Mouse (Mus musculus) heart, adult 2 months (tissue): ENCODE data around the gene Snd1. TPM values are rescaled to one million over a fixed set of nuclear protein-coding genes. Genes with fewer than 3 reads are reported as not detected.

Experiments
- DNase-seq, 2 experiments: peaks; one replicate each; pipeline ENCODE4 v3.0.0; 2021
- H3K27ac ChIP-seq: fragments of 200-600 bp; 2 replicates; pipeline ENCODE4 v1.8.1; 2022
- H3K27me3 ChIP-seq: fragments of 200-500 bp; 2 replicates; pipeline ENCODE4 v1.6.1; 2012; ENCODE audit warnings: mild to moderate bottlenecking, low read length, inconsistent platforms, mixed read lengths; ENCODE audit not compliant: control insufficient read depth, insufficient read depth
- H3K36me3 ChIP-seq: fragments of 200-500 bp; 2 replicates; pipeline ENCODE4 v1.6.1; 2012; ENCODE audit warnings: low read length, inconsistent platforms; ENCODE audit not compliant: control insufficient read depth, insufficient read depth
- H3K4me1 ChIP-seq: fragments of 200-500 bp; 2 replicates; pipeline ENCODE4 v1.6.1; 2011; ENCODE audit warnings: low read length; ENCODE audit not compliant: control insufficient read depth, insufficient read depth
- H3K4me3 ChIP-seq: fragments of 200-600 bp; 2 replicates; pipeline ENCODE4 v1.8.1; 2022
- H3K79me2 ChIP-seq: fragments of 200-500 bp; replicated peaks from 2 replicates; pipeline ENCODE4 v1.6.1; 2012; ENCODE audit warnings: mild to moderate bottlenecking, inconsistent platforms, low read length, moderate library complexity, mixed read lengths; ENCODE audit not compliant: control insufficient read depth, insufficient read depth
- H3K9ac ChIP-seq: fragments of 200-500 bp; 2 replicates; pipeline ENCODE4 v1.6.1; 2012; ENCODE audit warnings: low read depth, mild to moderate bottlenecking, control low read depth, inconsistent platforms, low read length, mixed read lengths
- CTCF ChIP-seq: fragments of 200-600 bp; IDR thresholded peaks from 2 replicates; pipeline ENCODE4 v1.8.1; 2022; ENCODE audit warnings: antibody characterized with exemption, mild to moderate bottlenecking, moderate library complexity
- EP300 ChIP-seq: fragments of 200-500 bp; IDR thresholded peaks from 2 replicates; pipeline ENCODE4 v1.6.1; 2011; ENCODE audit warnings: low read depth, low read length, control low read depth; ENCODE audit not compliant: insufficient read depth
- POLR2A ChIP-seq: fragments of 200-500 bp; IDR thresholded peaks from 2 replicates; pipeline ENCODE4 v1.6.1; 2011; ENCODE audit warnings: mild to moderate bottlenecking, low read depth, low read length, control low read depth; ENCODE audit not compliant: insufficient read depth
- WGBS: fragments of 180-500 bp; shearing (Covaris S2); methylation state at CpG from one replicate; pipeline ENCODE4 v1.1.7; 2018; 5-methylcytosine and 5-hydroxymethylcytosine counted together
- intact Hi-C: fragments of 180-260 bp; cut with DNase I; formaldehyde crosslinking; loops from one replicate; pipeline ENCODE4 v1.15.1; 2025
- polyA plus RNA-seq: library from polyadenylated mRNA; depleted of rRNA; stranded (reverse); fragments of >200 nt; gene quantifications from 2 replicates; pipeline ENCODE4 v1.2.3, GENCODE M21; 2012
- total RNA-seq, 2 experiments: library from RNA; stranded (reverse); gene quantifications; 2 replicates each; pipeline ENCODE4 v1.2.3; 2021

Gene Snd1
- total and polyA plus RNA-seq, 3 experiments: 39.9 to 74.1 (median 62.4) TPM

- intact Hi-C loops: no loop called here
- H3K79me2 ChIP-seq: no peaks in the 10 kb centered on the region
- WGBS: 68% methylated on average over 3 of the region's 3 CpGs
- no peak overlapping the region for H3K27ac ChIP-seq
- no peaks in the 10 kb centered on the region for H3K27me3 ChIP-seq
- TF ChIP-seq POLR2A (no peak), CTCF (peak; percentile 15; the same call in 1 of the 2 replicates)
- H3K36me3 ChIP-seq: peaks cover 6% of the 10 kb centered on the region
- H3K9ac ChIP-seq: no peak overlapping the region
- peaks cover 9% of the 10 kb centered on the region for H3K4me1 ChIP-seq
- no peak overlapping the region for H3K4me3 ChIP-seq
- DNase-seq: no peak
Measured at GRCm38 (mm10) chr6:28633656-28634055, 158.7 kb downstream of the Snd1 start.

- Histone ChIP-seq H3K9ac (no peak overlapping the region), H3K27me3 (no peaks in the 10 kb centered on the region), H3K79me2 (no peaks in the 10 kb centered on the region), H3K36me3 (peaks cover 6% of the 10 kb centered on the region), H3K4me1 (peaks cover 9% of the 10 kb centered on the region), H3K4me3 (no peak overlapping the region), H3K27ac (no peak overlapping the region)
- WGBS: 54% methylated on average over 1 of the region's 1 CpGs
- no peak for DNase-seq
- no peak for TF ChIP-seq EP300
- TF ChIP-seq CTCF: no peak
- intact Hi-C loops: no loop called here
Measured at GRCm38 (mm10) chr6:28635092-28635491, 160.2 kb downstream of the Snd1 start.

- H3K4me1 ChIP-seq: peaks cover 9% of the 10 kb centered on the region
- H3K27me3 ChIP-seq: no peaks in the 10 kb centered on the region
- no peak for DNase-seq
- intact Hi-C loops: no loop called here
- H3K27ac ChIP-seq: no peak overlapping the region
- no peak for TF ChIP-seq EP300
- TF ChIP-seq CTCF: no peak
- no peak for TF ChIP-seq POLR2A
- WGBS: 74% methylated on average over 6 of the region's 6 CpGs
- no peak overlapping the region for H3K4me3 ChIP-seq
- H3K9ac ChIP-seq: no peak overlapping the region
- H3K79me2 ChIP-seq: no peaks in the 10 kb centered on the region
- peaks cover 6% of the 10 kb centered on the region for H3K36me3 ChIP-seq
Measured at GRCm38 (mm10) chr6:28635531-28636348, 160.8 kb downstream of the Snd1 start.

DNA sequence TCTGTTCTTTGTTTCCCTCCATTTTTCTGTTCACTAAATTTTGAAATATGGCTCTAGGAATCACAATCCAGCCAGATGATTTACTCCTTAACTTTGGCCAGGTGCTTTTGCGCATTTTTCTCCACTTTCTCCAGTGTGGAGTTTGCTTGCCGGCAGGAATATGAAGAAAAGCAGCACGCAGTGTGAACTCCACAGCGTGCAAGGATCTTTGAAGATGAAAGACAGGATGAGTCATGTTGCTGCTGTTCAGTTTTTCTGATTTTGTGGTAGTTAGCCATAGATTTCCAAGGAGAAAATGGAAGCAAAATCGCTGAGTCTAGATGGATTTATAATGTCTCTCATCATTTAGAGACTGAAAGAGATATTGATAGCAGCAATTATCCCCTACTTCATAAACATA lies 165.1 kb downstream of the Snd1 start:
- no peak for TF ChIP-seq CTCF
- TF ChIP-seq EP300: no peak
- no peak for TF ChIP-seq POLR2A

GRCm38 (mm10) chr6:28642909-28643308 lies 168.0 kb downstream of the Snd1 start:
- intact Hi-C loops: no loop called here
- TF ChIP-seq POLR2A: no peak
- no peak for TF ChIP-seq EP300
- TF ChIP-seq CTCF: no peak
- 42% methylated on average over 2 of the region's 2 CpGs for WGBS

More for the DNA sequence above, 165.1 kb downstream of the Snd1 start:
- WGBS: 95% methylated on average over 5 of the region's 5 CpGs
- no peak overlapping the region for H3K4me3 ChIP-seq
- no peak for DNase-seq
- no peak overlapping the region for H3K27ac ChIP-seq
- intact Hi-C loops: no loop called here
- H3K27me3 ChIP-seq: no peaks in the 10 kb centered on the region
- peaks cover 6% of the 10 kb centered on the region for H3K4me1 ChIP-seq
- peaks cover 6% of the 10 kb centered on the region for H3K36me3 ChIP-seq
- no peak overlapping the region for H3K9ac ChIP-seq
- H3K79me2 ChIP-seq: no peaks in the 10 kb centered on the region

DNA sequence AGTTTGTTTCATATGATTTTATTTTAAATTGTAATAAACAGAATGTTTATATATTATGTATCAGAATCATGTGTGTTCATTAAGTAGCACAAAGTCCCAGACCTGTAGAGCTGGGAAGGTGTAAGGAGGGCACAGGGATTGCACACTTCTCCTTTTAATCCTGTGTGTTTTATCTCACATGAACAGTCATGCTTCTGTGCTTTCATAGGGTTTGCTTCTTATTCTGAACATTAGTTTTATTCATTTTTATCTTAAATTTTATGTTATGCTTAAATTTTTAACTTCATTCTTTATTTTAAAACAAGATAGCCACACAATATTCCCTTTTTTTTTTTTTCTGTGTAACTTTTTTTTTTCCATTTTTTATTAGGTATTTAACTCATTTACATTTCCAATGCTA lies 170.3 kb downstream of the Snd1 start:
- Histone ChIP-seq H3K27ac (no peak overlapping the region), H3K79me2 (no peaks in the 10 kb centered on the region), H3K9ac (no peak overlapping the region), H3K4me1 (peaks cover 2% of the 10 kb centered on the region), H3K36me3 (no peaks in the 10 kb centered on the region), H3K27me3 (no peaks in the 10 kb centered on the region), H3K4me3 (no peak overlapping the region)
- TF ChIP-seq EP300 (no peak), POLR2A (no peak), CTCF (no peak)
- intact Hi-C loops: no loop called here
- DNase-seq: no peak

More at GRCm38 (mm10) chr6:28642909-28643308, 168.0 kb downstream of the Snd1 start:
- H3K9ac ChIP-seq: no peak overlapping the region
- H3K4me1 ChIP-seq: peaks cover 2% of the 10 kb centered on the region
- H3K36me3 ChIP-seq: no peaks in the 10 kb centered on the region
- no peak for DNase-seq
- no peak overlapping the region for H3K4me3 ChIP-seq
- no peaks in the 10 kb centered on the region for H3K27me3 ChIP-seq
- H3K27ac ChIP-seq: no peak overlapping the region
- H3K79me2 ChIP-seq: no peaks in the 10 kb centered on the region
